Mouse (Mus musculus) splenic B cell, adult 2 months (primary cell): ENCODE results near the gene Dctn3.

ENCODE experiments used
- DNase-seq: peaks from one replicate; pipeline ENCODE4 v3.0.0-alpha.2; 2011; ENCODE audit warnings: low read depth, low spot score
- H3K27me3 ChIP-seq: 2 replicates; pipeline ENCODE4 v1.6.1; 2012; ENCODE audit warnings: mild to moderate bottlenecking, low read length, moderate library complexity, mixed read lengths; ENCODE audit not compliant: control insufficient read depth, poor library complexity, insufficient read depth, severe bottlenecking
- H3K36me3 ChIP-seq: 2 replicates; pipeline ENCODE4 v1.6.1; 2012; ENCODE audit warnings: mild to moderate bottlenecking, low read length, moderate library complexity, mixed read lengths; ENCODE audit not compliant: control insufficient read depth, poor library complexity, insufficient read depth, severe bottlenecking

Gene Dctn3

DNA sequence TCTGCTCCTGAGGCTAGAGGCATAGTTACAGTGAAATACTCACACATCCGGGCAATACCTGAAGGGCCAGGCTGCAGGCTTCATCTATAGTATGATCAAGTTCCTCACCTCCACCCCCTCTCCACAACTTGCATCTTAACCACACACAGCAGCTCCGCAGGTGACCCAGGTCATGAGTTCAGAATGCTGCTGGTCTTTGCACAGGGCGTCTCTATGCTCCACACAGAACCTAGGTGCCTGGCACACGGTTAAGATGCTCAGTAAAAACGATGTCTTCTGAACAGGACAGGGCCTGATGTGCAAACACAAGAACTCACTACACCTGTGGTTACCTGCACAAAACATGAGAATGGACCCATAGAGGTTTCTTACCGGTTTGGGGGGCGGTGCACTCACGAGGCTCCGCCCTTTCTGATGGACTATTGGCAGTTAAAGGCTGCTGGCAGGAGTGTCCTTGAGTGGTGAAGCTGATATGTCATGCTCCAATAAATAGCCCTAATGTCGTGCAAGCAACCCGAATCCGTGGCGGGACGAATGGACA lies 31.9 kb upstream of the Dctn3 start, which contains the start of gene Galt:
TSS of gene Galt (plus strand) at position 432 of the 541 bp plus-strand sequence.
- H3K36me3 ChIP-seq = peaks cover 3% of the 10 kb centered on the region
- no peaks in the 10 kb centered on the region for H3K27me3 ChIP-seq
- DNase-seq = no peak

DNA sequence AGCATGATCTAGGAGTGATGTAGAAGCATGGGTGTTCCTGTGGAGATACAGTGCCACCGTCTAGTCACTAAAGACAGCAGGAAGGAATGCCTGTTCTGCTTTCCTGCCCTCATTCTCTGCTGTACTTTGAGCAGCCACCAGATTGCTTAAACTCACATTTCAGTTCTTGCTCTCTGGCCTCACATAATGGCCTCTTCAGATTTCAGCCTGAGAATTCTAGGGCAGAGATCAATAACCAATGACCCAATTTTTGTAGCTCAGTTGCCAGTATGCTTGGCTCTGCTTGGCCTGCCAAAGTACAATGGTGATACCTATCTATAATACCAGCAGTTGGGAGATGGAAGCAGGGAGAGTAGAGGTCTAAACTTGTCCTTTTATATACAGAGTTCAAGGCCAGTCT lies 22.1 kb upstream of the Dctn3 start:
- no peaks in the 10 kb centered on the region for H3K36me3 ChIP-seq

DNA sequence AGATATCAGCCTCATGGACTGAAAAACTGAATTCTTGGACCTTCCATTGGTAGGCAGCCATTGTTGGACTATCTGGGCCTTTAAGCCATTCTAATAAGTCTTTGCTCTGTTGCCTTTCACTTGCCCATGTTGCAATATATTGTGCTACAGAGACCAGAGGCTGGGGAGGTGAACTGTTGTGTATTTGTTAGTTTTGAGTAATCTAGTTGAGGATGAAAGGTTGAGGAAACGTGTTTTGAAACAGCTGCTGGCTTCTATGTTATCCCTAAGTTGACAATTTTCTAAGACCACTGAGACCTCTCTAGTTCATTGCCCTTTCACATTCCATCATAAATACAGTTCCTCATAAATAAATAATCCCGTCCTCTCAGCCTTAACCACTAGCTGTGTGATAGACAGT lies 21.2 kb upstream of the Dctn3 start:
- Histone ChIP-seq H3K27me3 (no peaks in the 10 kb centered on the region), H3K36me3 (peaks cover 1% of the 10 kb centered on the region; the same call in 1 of the 2 replicates)
- DNase-seq = no peak

More for the DNA sequence above, 22.1 kb upstream of the Dctn3 start:
- no peaks in the 10 kb centered on the region for H3K27me3 ChIP-seq
- no peak for DNase-seq

DNA sequence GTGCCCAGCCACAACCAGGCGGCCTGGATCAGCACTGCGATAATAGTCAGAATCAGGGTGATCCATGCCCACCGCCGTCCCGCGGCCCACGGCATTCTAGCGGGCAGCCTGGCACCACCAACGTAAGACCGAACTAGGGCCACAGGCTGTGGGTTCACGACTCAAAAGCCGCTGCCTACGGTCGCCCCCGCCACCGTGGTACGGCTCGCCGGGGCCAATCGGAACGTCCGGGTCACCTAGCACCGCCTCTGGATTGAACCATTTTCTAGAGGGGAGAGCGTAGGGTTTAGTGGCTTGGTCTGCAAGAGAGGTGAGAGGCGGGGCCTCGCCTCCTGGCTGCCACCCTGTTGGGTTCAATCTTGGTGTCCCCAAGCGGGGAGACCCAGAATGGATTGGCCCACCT lies 18.2 kb upstream of the Dctn3 start:
- H3K27me3 ChIP-seq = no peaks in the 10 kb centered on the region
- H3K36me3 ChIP-seq = peaks cover 7% of the 10 kb centered on the region; the same call in 1 of the 2 replicates
- peak; percentile 96 for DNase-seq

DNA sequence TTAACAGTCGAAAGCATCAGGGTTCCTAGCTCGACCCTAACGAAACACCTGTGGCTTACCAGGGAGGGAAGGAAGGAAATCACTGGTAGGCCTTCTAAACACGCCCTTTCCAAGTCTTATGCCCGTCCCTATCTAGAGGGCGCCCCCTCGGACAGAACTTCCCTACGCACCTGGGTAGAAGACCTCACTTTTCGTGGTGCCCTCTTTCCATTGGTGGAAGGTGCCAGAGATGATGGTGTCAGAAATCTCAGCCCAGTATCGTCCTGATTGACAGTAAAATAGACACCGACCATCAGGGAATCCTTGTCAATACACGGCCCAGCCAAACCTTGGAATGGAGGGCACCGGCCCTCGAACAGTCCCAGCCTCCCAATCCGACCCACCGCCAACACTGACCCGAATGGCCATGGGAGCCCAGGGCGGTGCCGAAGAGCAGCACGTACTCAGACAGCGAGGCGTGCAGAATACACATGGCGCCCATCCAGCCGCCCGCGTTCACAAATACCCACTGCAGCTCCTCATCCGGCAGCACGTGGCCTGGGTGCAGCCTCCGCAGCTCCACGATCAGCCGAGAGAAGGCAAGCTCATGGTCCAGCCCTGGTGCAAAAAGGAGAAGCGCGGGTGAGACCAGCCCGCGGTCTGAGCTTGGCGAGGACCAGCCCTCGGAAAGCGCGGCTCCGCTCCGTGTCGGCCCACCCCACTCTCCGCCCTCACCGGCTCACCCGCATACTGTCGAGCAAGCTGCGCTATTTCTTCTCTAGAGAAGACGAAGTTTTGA lies 17.6 kb upstream of the Dctn3 start:
- Histone ChIP-seq H3K36me3 (peaks cover 7% of the 10 kb centered on the region; the same call in 1 of the 2 replicates), H3K27me3 (no peaks in the 10 kb centered on the region)
- peak; percentile 60 for DNase-seq

DNA sequence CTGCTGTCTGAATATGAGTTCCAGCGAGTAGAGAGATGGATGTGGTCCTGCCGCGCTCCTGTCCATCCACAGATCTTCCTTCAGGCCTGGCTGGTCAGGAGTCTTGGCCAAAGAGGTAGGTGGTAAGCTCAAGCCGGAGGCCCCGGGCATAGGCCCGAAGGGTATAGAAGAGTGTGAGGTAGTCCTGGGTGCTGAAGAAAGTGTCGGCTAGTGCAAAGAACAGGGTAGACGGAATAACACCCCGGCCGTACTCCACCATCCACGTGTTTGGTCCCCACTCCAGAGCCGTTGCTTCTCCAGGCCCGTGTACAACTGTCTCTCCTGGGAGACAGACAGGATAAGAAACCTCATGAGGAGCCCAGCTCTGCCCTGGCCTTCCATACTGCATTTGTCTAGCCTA lies 16.3 kb upstream of the Dctn3 start:
- DNase-seq = no peak
- H3K36me3 ChIP-seq = peaks cover 7% of the 10 kb centered on the region; the same call in 1 of the 2 replicates
- H3K27me3 ChIP-seq = no peaks in the 10 kb centered on the region

DNA sequence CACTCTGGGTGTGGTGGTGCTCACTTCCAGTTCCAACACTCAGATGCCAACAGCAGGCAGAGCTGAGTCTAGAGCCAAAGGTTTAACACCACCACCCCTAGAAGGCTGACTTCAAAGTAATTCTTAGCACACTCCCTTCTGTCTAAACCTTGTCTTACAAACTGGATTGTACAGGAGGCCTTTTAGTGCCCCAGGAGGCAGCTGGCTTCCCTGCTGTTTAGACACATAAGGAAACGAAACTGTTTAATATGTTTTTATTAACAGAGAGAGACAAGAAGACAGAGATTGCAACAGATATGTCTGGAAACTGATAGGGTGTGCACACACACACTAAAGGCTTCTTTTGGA lies 15.3 kb upstream of the Dctn3 start:
- Histone ChIP-seq H3K27me3 (no peaks in the 10 kb centered on the region), H3K36me3 (peaks cover 7% of the 10 kb centered on the region; the same call in 1 of the 2 replicates)
- no peak for DNase-seq

DNA sequence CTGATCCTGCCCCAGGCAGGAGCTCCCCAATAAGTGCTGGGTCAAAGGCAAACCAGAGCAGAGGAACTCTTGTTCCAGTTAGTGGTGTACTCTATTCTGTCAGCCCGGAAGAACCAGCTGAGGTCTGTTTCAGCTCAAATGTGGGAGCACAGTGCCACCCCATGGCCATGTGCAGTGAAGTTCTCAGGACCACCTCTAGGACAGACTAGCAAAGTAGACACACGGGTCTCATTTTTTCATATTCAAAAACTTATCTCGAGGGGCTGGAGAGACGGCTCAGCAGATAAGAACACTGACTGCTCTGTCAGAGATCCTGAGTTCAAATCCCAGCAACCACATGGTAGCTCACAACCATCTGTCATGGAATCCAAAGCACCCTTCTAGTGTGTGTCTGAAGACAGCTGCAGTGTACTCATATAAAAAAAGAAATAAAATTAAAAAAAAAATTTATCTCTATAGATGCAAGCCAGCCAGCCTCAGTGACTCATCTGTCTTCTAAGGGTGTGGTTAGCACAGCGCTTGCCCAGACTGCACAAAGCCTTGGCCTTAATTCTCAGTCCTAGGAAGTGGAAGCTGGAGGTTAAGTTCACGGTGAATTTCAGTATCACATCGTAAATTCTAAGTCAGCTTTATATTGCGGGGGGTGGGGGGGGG lies 14.8 kb upstream of the Dctn3 start:
- Histone ChIP-seq H3K27me3 (no peaks in the 10 kb centered on the region), H3K36me3 (peaks cover 7% of the 10 kb centered on the region; the same call in 1 of the 2 replicates)
- peak; percentile 89 for DNase-seq

DNA sequence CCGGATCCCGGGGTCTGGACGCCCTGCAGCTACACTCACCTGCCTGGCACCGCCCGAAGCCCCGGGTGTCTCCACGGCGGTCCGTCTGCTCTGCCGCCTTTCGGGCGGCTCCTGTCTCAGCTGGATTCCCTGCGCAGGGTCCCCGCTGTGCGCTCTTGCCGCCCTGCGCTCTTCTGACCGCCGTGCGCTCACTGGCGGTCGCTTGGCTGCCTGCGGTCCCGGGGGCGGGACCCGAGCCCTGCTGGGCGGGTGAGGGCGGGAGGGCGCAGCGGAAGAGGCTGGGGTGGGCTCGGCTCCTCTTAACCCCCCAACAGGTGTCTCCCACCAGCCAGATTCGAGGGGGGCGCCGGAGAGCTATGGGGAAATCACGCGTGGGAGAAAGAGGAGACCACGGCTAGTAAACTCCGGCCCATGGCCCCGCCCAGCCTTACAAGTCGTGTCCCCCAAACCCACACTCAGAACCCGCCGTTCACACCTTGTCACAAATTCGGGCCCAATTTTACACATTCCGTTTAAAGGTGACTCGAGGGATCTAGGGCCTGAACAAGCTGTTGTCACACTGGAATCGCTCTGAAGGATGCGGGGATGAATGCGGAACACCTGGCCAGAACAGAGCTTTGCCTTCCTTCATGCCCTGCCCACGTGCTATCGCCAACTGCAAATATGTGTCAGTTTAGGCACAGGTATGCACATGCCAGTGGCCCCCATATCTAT lies 8.2 kb upstream of the Dctn3 start, which contains the start of gene Arid3c:
TSS of gene Arid3c (minus strand) at position 91 of the 714 bp plus-strand sequence.
- peak; percentile 48 for DNase-seq

DNA sequence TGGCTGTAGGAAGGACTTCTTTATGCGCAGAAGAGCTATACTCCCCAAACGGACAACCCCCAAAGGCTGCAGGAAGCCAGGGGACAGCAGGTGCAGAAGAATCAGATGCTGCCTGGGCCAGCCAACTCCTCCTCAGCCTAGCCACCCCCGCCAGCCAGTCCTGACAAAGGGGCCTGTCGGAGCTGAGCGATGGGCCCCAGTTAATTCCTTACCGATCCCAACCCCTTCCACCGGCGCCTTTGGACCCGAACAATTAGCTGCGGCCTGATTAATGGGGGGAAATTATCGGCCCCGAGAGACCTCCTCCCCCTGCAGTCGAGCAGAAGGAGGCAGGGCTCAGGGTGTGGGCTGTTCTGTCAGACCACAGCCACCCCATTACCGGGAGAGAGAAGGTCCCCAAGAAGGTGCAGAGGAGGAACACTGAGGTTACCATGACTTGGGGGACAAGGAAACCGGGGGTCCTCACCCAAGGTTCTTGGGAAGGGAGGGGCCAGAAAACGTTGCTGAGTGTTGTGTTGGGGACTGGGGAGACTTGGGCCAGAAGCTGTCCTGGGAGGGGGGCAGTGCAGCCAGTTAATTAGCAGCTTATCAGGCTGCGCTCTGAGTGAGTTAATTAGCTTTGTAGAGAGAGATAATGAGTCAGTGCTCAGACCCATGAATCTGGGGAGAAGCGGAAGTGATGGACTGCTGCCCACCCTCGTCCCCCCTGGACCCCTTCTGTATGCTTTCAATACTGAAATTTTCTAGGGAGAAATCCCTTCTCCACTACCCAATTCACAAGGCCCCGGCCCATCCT lies 4.1 kb upstream of the Dctn3 start:
- no peaks in the 10 kb centered on the region for H3K36me3 ChIP-seq
- no peaks in the 10 kb centered on the region for H3K27me3 ChIP-seq
- no peak for DNase-seq

More for the DNA sequence above, 8.2 kb upstream of the Dctn3 start, which contains the start of gene Arid3c:
- H3K36me3 ChIP-seq = no peaks in the 10 kb centered on the region
- no peaks in the 10 kb centered on the region for H3K27me3 ChIP-seq

DNA sequence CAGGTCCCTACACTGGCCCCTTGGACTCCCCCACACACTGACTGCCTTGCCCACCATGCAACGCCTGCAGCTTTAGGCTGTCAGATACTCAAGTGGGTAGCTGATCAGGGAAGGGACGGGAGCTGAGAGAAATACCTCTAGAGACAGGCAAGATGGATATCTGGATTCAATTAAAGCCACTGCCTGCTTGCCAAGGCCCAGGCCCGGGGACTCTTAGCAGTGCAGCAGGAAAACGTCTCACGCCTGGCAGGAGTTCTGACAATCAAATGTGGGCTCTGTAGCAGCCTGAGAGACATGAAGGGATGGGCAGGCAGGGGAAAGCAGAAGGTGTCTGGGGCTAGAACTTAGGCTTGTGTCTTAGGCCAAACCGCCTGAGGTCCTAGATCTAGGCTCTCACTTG lies 6.1 kb downstream of the Dctn3 start:
- H3K27me3 ChIP-seq = no peaks in the 10 kb centered on the region
- DNase-seq = no peak
- peaks cover 7% of the 10 kb centered on the region; the same call in 1 of the 2 replicates for H3K36me3 ChIP-seq

DNA sequence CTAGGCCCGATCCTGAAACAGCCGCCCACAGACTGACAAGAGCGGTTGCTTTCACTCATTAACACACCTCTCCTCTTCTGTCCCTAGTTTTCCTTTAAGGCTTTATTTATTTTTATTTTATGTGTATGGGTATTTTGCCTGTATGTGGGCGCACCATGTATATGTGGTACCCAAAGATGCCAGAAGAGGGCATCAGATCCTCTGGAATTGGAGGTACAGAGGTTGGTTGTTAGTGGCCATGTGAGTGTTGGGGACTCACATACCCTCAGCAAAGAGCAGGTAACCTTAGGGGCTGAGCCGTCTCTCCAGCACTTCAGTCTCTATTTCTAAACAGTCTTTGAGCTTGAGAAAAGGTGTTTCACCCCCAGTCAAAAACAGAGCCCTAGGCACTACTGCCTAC lies 7.4 kb downstream of the Dctn3 start:
- DNase-seq = peak; percentile 67
- Histone ChIP-seq H3K36me3 (peaks cover 7% of the 10 kb centered on the region; the same call in 1 of the 2 replicates), H3K27me3 (no peaks in the 10 kb centered on the region)

DNA sequence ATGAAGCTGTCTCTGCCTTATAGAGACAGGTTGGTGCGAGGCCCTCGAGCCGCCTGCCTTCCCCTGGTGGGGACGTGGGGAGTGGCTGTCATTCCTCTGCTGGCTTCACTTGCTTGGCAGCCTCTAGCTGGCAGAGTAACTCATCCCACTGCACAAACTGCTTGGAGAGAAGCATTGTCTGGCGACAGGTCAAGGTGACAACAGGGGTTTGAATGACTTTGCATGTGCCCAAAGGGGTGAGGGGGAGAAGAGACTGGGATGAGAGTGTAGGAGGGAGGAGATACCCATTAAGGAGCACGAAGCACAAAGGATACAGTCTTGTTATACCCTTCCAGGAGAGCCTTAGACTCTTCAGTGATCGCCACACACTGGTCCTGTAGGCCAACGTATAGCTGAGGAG lies 7.9 kb downstream of the Dctn3 start:
- H3K36me3 ChIP-seq = peaks cover 7% of the 10 kb centered on the region; the same call in 1 of the 2 replicates
- DNase-seq = no peak

DNA sequence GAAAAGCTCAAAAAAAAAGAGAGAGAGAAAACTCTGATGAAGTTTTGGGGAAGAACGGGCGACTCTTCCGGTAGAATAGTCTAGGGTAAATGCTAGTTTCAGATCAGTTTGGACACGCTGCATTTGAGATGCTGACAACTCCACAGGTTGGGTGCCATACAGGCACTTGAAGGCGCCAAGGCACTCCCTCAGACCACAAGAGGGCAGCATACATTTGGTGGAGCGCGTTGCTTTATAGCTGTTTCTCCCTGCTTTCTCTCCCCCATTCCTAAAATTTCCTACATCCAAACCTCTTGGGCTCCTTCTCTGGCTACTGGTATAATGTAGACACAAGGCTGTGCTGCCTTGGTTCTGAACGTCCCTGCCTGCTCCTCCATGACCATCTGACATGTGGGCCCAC lies 8.7 kb downstream of the Dctn3 start:
- no peaks in the 10 kb centered on the region for H3K27me3 ChIP-seq
- DNase-seq = peak; percentile 82
- H3K36me3 ChIP-seq = peaks cover 5% of the 10 kb centered on the region; the same call in 1 of the 2 replicates

More for the DNA sequence above, 7.9 kb downstream of the Dctn3 start:
- no peaks in the 10 kb centered on the region for H3K27me3 ChIP-seq
